Mouse (Mus musculus) ovary, postnatal 10 days (tissue): ENCODE data around the gene Creb3l2.
"Not testable (repeated sequence)": the region's sequence is repeated elsewhere in the genome, so short reads cannot be mapped to it uniquely, and the experiment has no call there.

Experiments used
- DNase-seq: peaks from one replicate; pipeline ENCODE4 v3.0.0; 2022; ENCODE audit warnings: low spot score

Gene Creb3l2

DNA sequence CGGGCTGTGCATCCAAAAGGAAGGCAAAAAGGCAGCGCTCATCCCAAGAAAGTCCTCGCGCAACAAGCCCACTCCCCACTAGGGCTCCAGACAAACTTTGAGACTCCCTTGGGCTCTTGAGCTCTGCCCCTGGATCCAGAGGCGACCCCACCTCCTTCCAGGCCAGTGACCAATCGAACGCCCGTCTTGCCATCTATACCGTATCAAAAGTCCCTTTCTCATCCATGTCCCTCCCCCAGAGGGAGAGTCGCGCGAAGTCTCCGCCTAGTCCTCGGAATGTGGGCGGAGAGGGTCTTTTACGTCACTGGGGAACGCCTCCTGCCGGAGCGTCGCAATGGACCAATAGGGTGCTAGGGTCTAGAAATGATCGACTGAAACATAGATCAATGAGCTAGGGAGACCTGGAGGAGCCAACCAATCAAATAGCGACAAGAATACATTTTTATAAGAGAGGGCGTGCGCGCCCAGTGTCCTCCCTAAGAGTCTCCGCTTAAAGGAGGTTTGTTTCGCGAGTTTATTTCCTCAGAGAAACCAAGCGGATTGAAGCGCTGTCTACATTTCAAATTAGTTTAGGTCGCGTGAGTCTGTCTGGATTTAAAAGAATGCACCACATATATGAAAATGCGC, at the start of gene Creb3l2:
TSS of gene Creb3l2 (minus strand) at position 106 of the 627 bp plus-strand sequence.
- peak; percentile 74 for DNase-seq

DNA sequence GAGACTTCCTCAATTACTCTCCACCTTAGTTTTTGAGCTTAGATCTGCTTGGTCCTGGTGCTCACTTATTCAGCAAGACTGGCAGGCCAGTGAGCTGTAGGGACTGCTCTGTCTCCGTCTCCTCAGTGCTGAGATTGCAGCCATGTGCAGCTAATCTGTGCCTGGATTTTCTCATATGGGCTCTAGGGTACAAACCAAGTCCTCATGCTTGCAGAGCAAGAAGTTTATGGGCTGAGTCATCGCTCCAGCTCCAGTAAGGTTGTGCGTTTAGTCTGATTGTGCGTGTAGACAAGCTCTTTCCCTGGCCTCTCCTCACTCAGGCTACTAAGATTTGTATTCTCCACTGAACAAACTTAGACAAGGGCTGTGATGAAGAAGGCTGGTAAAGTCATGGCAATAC, 44.6 kb upstream of the Creb3l2 start:
- no peak for DNase-seq

DNA sequence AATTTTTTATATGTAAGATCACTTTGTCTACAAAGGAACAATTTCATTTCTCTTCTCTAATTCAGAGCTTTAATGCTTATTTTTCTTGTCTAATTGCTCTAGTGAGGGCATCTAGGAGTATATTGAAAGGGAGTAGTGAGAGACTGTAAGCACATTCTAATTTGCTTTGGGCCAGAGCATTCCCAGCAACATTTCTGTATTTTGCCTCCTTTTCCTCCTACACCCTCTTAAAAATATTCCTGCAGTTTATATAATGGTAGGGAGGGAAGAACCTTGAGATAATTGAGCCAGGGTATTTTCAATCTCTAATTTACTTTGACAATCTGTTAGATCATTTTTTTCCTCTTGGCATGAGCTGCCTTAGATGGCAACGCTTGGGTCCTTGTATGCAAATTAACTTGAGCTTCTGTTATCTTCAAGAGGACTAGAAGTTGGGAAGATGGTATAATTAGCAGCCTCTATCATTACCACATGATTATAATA, 42.7 kb upstream of the Creb3l2 start:
- no peak for DNase-seq

DNA sequence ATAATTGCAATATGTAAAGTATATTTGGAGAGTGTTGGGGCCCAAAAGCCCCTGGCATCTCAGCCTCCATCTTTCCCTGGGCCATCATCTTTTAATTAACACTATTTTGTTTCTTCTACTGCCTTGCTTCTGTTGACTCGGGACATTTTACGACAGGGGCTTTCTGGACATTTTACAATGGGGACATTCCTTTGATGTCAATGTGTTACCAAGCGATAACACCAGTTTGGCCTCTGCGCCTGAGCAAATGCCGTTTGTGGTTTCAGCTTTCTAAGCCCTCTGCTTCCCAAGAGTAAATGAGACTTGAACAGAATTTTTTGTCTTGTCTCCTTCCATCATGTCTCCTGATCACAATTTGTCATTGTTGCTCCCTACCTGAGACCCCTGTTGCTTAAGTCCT, 41.3 kb upstream of the Creb3l2 start:
- DNase-seq, result no peak

DNA sequence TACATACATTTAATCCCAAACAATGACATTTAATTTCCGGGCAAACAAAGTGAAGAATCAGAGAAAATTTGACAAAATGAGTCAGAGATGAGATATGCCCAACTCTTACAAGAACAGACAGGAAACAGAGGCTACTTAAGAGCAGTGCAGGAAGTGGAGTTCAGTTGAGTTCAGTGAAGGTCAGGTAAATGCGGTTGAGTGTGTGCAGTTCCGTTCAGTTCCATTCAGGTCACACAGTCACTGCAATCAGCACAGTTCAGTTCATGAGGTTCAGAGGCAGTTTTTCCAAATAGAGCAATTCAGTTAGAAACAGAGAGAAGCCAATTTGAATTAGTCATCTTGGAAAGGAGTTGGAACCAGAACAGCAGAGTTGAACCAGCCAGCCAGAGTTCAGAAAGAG, 39.2 kb upstream of the Creb3l2 start:
- DNase-seq, result no peak

DNA sequence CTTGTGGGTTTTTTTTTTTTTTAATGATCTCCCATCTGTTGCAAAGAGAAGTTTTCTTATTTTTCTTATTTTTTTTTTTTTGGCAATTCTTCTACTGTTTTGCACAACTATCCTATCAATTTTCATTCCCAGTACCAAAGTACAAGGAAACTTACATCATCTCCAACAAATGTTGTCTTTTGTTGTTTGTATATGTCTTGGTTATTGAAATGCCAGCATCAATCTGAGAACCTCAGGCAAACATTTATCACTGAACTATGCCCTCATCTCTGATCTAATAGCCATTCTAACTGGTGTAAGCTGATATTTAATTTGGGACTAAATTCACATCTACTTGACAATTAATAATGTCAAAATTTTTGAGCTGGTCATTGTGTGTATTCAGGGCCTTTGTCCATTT, 38.1 kb upstream of the Creb3l2 start:
- no peak for DNase-seq

DNA sequence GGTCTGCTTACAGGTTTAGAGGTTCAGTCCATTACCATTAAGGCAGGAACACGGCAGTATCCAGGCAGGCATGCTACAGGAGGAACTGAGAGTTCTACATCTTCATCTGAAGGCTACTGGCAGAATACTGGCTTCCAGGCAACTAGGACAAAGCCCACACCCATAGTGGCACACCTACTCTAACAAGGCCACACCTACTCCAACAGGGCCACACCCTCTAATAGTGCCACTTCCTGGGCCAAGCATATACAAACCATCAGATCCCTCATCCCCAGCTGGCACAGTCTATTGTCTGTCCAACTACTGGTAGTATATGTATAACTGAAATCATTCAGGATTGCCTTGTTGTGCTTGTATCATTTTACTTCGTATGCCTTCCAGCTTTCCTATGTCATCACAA, 36.5 kb upstream of the Creb3l2 start:
- no peak for DNase-seq

DNA sequence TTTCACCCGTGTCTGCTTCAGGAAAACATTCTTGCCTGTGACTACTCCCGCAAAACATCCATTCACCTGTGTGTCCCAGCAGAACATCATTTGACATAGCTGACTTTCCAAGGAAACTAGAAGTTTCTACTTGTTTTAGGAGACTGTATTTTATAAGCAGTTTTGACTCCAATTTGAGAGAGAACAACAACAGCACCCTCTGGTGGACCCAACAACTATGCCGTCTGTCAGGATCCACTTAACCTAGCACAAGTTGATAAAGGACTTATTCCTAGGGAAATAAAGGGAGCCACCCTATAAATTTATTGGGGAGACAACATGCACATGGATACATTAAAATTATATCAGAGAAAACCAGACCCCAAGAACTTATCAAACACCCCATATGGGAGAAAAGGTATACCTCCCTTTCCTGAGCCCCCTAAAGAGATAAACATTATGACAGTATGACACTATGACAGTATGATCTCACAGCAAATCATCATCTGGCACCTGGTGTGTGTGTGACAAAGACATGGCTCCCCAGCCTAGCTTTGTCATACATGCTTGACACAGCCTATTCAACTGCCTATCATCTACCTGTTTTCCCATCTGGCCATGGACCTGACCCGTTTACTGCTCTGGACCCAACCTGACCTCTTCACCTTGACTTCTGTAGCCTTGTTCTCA, 31.9 kb upstream of the Creb3l2 start:
- no peak for DNase-seq

DNA sequence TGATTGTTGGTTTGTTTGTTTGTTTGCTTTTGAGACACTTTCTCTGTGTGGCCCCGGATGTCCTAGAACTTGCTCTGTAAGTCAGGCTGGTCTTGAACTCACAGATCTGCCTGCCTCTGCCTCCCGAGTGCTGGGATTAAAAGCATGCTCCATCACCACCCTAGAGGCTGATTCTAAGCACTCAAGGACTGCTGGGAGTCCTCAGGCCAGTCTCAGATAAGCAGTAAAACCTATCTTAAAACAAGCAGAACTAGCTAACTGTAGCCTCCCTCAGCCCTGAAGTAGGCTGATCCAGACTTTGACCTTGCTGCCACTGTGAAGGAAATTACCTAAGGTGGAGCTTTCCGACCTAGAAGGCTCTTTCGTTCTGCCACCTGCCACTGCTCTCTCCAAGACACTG, 28.3 kb upstream of the Creb3l2 start:
- no peak for DNase-seq

DNA sequence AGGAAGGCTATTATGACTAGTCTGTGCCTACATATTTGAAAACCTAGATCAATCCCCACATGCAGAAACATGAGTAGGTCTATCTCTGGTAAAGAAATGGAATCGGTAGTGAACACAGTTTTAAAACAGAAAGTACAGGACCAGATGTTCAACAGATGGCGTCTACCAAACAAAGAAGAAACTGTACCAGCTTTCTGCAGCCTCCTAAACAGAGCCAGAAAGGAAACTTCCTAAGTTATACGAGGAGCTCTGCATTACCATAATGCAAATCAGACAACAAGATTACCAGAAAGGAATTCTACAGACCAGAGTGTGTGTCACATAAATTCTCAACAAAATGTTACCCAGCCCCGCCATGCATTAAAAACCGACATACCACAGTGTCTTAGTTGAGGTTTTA, 23.9 kb upstream of the Creb3l2 start:
- DNase-seq, result no peak

DNA sequence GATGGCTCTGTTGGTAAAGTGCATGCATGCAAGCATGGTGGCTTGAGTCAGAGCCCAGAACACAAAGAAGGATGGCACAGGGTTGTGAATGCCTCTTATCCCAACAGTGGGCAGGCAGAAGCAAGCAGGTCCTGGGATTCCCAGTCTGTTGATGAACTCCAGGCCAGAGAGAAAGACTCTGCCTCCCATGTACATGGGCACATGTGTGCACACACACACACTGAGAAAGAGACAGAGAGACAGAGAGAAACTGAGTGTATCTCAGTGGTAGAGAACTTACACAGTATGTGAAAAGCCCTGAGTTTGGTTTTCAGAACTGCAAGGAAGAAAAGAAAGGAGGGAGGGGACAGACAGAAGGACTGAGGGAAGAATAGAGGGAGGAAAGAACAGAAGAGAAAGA, 23.4 kb upstream of the Creb3l2 start:
- DNase-seq, result no peak

DNA sequence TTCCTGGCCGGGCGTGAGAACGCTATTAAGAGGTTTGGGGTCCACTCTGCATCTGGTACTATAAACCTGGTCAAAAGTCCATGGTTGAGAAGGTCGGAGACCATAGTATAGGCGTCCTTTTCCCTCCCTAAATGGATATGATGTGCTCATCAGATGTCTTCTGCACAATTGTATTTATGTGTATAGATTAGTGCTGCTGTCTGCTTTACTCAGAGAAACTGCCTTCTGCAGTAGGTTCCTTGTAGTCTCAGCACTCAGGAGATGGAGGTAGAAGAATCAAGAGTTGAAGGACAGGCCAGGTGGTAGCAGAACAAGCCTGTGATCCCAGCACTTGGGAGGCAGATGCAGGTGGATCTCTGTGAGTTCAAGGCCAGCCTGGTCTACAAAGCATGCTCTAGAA, 22.6 kb upstream of the Creb3l2 start:
- DNase-seq, result no peak

DNA sequence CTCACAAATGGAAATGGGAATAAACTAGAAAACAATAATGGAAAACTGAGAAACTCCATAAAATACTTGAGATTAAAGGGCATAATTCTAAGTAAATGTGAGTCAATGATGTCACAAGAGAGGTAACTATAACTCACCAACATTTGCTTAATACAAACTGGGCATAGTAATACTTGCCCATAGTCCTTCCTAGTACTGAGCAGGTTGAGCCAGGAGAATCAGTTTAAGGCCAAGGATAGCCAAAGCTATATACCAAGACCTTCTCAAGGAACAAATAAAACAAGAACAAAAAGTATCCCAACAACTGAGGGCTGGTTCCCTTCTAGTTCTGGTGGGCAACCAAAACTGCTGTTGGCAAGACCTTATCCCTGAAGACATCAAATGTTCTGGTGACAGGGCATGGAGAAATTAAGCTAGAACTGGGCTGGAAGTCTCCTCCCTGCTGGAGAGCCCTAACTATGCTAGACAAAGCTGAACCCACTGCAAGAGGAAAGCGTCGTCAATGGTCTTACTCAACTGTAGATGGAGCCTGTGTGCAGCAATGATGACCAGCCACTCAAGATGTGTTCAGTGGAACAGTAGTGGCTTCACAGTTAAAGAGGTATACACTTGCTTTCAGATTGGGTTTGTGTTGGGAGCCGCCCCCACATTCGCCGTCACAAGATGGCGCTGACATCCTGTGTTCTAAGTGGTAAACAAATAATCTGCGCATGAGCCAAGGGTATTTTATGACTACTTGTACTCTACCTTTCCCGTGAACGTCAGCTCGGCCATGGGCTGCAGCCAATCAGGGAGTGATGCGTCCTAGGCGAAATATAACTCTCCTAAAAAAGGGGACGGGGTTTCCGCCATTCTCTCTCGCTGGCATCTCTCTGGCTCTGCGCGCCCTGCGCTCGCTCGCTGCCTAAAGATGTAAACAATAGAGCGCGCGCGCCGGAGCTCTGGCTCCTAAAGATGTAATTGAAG, 21.9 kb upstream of the Creb3l2 start:
- DNase-seq, result not testable (repeated sequence)

DNA sequence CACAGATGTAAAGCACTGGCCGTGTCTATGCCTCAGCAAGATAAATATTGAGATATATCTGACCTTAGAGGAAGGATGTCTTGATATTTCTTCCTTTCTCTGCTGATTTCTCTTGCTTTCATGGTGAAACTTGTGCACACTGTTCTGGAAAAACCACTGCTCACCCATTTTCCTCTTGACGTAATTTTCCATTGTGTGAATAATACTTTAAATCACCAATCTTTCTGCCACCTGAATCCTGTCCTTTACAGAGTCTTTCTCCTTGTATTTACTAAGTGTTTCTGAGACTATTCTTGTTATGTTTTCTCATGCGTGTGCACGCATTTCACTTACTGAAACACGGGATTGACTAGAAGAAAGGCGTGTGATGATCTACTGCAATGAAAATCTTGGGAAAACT, 18.7 kb upstream of the Creb3l2 start:
- no peak for DNase-seq

DNA sequence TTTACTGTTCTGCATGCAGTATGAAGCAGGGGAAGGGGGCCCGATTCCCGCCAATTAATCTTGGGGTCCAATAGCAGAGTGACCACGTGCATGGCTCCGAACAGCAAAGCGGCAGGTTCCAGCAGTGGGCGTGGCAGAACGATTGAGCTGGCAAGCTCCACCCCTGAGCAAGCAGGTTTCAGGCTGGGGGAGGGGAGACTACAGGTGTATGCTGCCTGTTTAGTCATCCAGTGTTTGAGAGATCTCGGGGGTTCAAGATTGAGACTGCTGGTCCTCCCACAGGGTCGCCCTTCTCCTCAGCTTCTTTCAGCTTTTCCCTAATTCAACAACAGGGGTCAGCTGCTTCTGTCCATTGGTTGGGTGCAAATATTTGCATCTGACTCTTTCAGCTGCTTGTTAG, 17.7 kb upstream of the Creb3l2 start:
- DNase-seq, result not testable (repeated sequence)

DNA sequence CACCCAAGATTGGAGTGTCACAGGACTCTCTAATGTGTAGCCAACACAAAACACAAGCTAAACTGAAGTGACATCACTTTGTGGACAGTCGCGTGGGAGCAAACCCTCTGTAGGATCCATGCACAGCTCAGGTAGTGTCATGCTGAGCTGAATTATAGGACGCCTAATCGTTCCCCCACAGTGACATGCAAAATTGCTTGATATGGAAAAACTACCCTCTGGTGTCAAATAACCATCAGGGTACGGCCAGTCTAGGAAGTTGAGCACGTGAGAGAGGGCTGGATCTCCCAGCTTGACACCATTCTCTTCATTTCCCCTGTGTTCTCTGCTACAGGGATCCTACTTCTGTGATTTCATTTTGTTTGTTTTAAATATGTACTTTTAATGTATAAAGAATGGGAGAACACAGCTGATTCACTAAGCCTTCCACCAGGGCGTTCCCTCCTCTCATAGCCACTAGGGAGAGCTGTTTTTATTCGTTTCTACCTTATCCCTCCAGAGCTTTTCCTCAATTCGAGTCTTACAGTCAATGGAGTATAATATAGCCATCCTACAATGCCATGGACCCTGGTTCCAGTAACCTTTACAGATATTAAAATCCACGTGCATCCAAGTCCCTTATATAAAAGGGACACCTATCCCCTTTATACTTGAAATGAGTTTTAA, 16.2 kb upstream of the Creb3l2 start:
- DNase-seq, result no peak

DNA sequence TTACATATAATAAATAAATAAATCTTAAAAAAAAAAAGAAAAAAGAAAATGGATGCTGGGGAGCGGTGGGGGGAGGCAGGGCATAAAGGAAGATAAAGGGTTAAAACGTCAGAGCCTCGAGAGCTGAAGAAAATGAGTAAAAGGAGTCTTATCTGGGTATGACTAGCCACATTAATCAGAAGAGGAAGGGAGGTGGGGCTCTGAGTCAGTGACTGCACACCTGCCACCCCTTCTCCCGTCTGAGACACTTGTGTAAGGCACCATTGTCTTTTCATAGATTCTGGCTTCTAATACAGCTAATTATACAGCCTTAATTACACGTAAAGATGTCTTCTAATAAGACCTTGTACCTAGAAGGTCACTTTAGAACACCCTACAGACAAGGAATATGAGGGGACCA, 13.6 kb upstream of the Creb3l2 start:
- DNase-seq, result no peak

DNA sequence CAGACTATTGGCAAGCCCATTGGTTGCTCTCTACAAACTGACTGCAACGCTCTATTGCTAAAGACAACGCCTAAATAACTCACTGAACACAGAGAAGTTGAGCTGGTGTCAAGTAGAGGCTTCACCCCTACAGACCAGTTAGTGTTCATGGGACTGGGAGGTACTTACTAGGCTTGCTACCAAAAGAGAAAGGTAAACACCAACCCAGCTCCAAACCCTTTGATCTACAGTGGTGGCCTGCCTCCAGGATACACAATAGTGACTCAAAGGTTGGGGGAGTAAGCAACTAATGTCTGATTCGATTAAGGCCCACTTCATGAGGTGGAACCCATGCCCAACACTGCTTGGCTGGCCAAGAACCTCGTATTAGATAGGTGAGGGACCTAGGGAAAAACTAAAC, 11.1 kb upstream of the Creb3l2 start:
- DNase-seq, result no peak

DNA sequence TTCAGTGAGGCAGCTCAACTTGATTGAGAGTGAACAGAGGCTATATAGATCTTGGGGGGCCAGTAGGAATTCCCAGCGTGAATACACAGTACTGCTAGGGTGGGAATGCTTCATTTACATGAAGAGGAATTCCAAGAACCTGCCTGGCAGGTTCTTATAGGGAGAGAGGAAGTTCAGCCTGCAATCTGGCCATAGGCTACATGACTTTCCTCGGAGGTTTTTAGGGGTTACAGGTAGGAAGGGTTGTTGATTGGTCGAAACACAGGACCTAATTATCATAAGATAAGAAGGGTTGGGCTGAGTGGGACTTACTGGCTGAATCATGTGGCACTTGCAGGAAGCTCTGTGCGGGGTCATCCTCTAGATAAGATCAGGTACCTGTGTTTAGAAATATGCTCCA, 9.7 kb upstream of the Creb3l2 start:
- no peak for DNase-seq

DNA sequence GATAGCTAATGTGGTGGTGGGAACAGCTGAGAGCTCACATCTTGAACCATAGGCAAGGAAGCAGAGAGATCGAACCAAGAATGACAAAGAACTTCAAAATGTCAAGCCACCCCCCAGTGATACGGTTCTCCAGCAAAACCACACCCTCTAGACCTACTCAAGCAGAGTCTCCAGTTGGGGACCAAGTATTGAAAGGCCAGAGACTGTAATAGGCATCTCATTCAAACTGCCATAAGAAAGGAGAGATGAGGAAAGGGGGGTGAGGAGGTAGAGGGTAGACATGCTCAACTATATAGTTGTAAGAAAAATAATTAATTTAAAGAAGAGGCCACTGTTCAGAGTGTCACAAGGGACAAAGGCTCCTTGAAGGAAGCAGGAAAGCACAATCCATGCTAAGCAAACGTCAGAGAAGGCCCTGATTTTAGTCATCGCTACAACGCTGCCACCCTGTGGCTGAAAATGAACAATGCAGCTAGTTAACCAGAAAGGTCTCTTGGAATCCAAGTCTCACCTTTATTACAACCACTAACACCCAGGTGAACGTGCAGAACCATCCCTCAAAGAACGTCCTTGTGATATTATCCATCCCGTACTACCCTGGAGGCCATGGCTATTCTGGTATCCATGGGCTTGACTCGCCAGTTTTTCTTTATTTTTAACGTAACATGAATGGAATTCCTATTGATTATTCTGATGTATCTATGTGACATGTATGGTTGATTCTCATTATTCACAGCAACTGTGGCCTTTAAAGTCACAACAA, 5.9 kb upstream of the Creb3l2 start:
- no peak for DNase-seq

DNA sequence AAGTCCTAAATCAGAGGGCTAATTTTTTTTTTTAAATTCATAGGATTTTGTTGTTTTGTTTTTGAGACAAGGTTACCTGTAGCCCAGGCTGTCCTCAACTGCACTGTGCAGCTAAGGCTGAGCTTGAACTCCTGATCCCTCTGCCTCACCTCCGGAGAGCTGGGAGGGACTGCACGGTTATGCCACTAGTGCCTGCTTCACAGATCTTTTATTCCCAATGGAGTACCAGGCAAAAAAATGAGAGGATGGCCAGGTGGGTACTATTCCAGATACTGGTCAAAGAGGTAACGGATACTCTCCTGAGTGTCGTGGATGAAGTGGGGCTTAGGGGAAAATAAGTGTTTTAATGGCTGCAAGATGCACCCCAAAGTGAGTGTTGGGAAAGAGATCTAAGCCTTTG, 835 bp upstream of the Creb3l2 start:
- no peak for DNase-seq
